Mouse (Mus musculus): ENCODE data around the gene Fastkd1. TPM values are rescaled to one million over a fixed set of nuclear protein-coding genes. Genes with fewer than 3 reads are reported as not detected.
"Not testable (repeated sequence)": the region's sequence is repeated elsewhere in the genome, so short reads cannot be mapped to it uniquely, and the experiment has no call there.

Fastkd1 gene
- total RNA-seq, 1 experiment from 2014 or later = 4.7 TPM

GRCm38 (mm10) chr2:69677215-69677614 is 36.1 kb downstream of the Fastkd1 start:
- ATAC-seq (replicated peaks; ENCODE audit: insufficient number of reproducible peaks, low FRiP score, low TSS enrichment, poor library complexity, severe bottlenecking) = not testable (repeated sequence)

- ATAC-seq (replicated peaks; ENCODE audit: insufficient number of reproducible peaks, low FRiP score, low TSS enrichment, poor library complexity, severe bottlenecking) = no peak
Measured at GRCm38 (mm10) chr2:69676713-69677112, 36.6 kb downstream of the Fastkd1 start.

- no peak for ATAC-seq (replicated peaks; ENCODE audit: insufficient number of reproducible peaks, low FRiP score, low TSS enrichment, poor library complexity, severe bottlenecking)
Measured at GRCm38 (mm10) chr2:69675266-69675665, 38.0 kb downstream of the Fastkd1 start.

- no peak for ATAC-seq (replicated peaks; ENCODE audit: insufficient number of reproducible peaks, low FRiP score, low TSS enrichment, poor library complexity, severe bottlenecking)
Measured at GRCm38 (mm10) chr2:69673723-69674122, 39.6 kb downstream of the Fastkd1 start.

- ATAC-seq (replicated peaks; ENCODE audit: insufficient number of reproducible peaks, low FRiP score, low TSS enrichment, poor library complexity, severe bottlenecking) = no peak
Measured at GRCm38 (mm10) chr2:69669853-69670252, 43.5 kb downstream of the Fastkd1 start, which contains the start of gene Klhl41. Klhl41 (plus strand) TSS chr2:69670120.

GRCm38 (mm10) chr2:69668414-69668813 is 44.9 kb downstream of the Fastkd1 start:
- ATAC-seq (replicated peaks; ENCODE audit: insufficient number of reproducible peaks, low FRiP score, low TSS enrichment, poor library complexity, severe bottlenecking) = no peak

GRCm38 (mm10) chr2:69667656-69668055 is 45.7 kb downstream of the Fastkd1 start:
- ATAC-seq (replicated peaks; ENCODE audit: insufficient number of reproducible peaks, low FRiP score, low TSS enrichment, poor library complexity, severe bottlenecking) = no peak

GRCm38 (mm10) chr2:69663827-69664476 is 49.4 kb downstream of the Fastkd1 start:
- ATAC-seq (replicated peaks; ENCODE audit: insufficient number of reproducible peaks, low FRiP score, low TSS enrichment, poor library complexity, severe bottlenecking) = peak; percentile 85

- ATAC-seq (replicated peaks; ENCODE audit: insufficient number of reproducible peaks, low FRiP score, low TSS enrichment, poor library complexity, severe bottlenecking) = no peak
Measured at GRCm38 (mm10) chr2:69659326-69659725, 54.0 kb downstream of the Fastkd1 start.

- no peak for ATAC-seq (replicated peaks; ENCODE audit: insufficient number of reproducible peaks, low FRiP score, low TSS enrichment, poor library complexity, severe bottlenecking)
Measured at GRCm38 (mm10) chr2:69649716-69650115, 63.6 kb downstream of the Fastkd1 start.

GRCm38 (mm10) chr2:69646726-69647490 is 66.4 kb downstream of the Fastkd1 start, which contains the start of gene Bbs5:
Bbs5 (plus strand) TSS chr2:69647171.
- peak; percentile 85 for ATAC-seq (replicated peaks; ENCODE audit: insufficient number of reproducible peaks, low FRiP score, low TSS enrichment, poor library complexity, severe bottlenecking)

- no peak for ATAC-seq (replicated peaks; ENCODE audit: insufficient number of reproducible peaks, low FRiP score, low TSS enrichment, poor library complexity, severe bottlenecking)
Measured at GRCm38 (mm10) chr2:69644968-69645617, 68.2 kb downstream of the Fastkd1 start.

- no peak for ATAC-seq (replicated peaks; ENCODE audit: insufficient number of reproducible peaks, low FRiP score, low TSS enrichment, poor library complexity, severe bottlenecking)
Measured at GRCm38 (mm10) chr2:69640100-69640499, 73.2 kb downstream of the Fastkd1 start.

- not testable (repeated sequence) for ATAC-seq (replicated peaks; ENCODE audit: insufficient number of reproducible peaks, low FRiP score, low TSS enrichment, poor library complexity, severe bottlenecking)
Measured at GRCm38 (mm10) chr2:69637989-69638388, 75.3 kb downstream of the Fastkd1 start.

Other genes with a start within 250 kb of the Fastkd1 start
- gene Lrp2, start 127.5 kb downstream of the Fastkd1 start, total RNA-seq (2017) = not detected in 3 replicates
- 1.6 TPM in 1 of 3 replicates, not detected in the others for gene Bbs5, start 66.3 kb downstream of the Fastkd1 start, total RNA-seq (2017)
- gene Klhl41, start 43.4 kb downstream of the Fastkd1 start, total RNA-seq (2017) = not detected in 3 replicates
- gene Ppig, start 9.0 kb upstream of the Fastkd1 start, total RNA-seq (2017) = 97.7 to 171 TPM (median 114 TPM) in 3 replicates
- gene Ccdc173, start 76.1 kb upstream of the Fastkd1 start, total RNA-seq (2017) = 0.29 to 1.6 TPM in 2 of 3 replicates, not detected in the other
- gene Phospho2, start 76.1 kb upstream of the Fastkd1 start, total RNA-seq (2017) = 37.0 to 42.6 TPM (median 39.9 TPM) in 3 replicates
- 0.58 to 0.75 TPM in 2 of 3 replicates, not detected in the other for gene Klhl23, start 108.4 kb upstream of the Fastkd1 start, total RNA-seq (2017)
- gene Ssb, start 148.0 kb upstream of the Fastkd1 start, total RNA-seq (2017) = 366 to 443 TPM (median 393 TPM) in 3 replicates
- 11.0 to 31.6 TPM (median 23.8 TPM) in 3 replicates for gene Mettl5, start 172.1 kb upstream of the Fastkd1 start, total RNA-seq (2017)
- 45.1 to 118 TPM (median 111 TPM) in 3 replicates for gene Ubr3, start 183.7 kb upstream of the Fastkd1 start, total RNA-seq (2017)